Mouse (Mus musculus): ENCODE measurements around the gene Slc26a1.

GRCm38 (mm10) chr5:108646343-108646660, 29.1 kb downstream of the Slc26a1 start:
- TF ChIP-seq POLR2A (IDR thresholded peaks at IDR 0.05; ENCODE audit: insufficient read depth, low read length) (no peak), CTCF (IDR thresholded peaks at IDR 0.05; ENCODE audit: low read depth, low read length) (no peak)
